Mouse (Mus musculus) ES-CJ7 (cell line): Measurements from ENCODE around the gene Mael.

Experiments
- DNase-seq: peaks from one replicate; pipeline ENCODE4 v3.0.0; 2011; ENCODE audit warnings: low read depth, low spot score

The Mael gene

DNA sequence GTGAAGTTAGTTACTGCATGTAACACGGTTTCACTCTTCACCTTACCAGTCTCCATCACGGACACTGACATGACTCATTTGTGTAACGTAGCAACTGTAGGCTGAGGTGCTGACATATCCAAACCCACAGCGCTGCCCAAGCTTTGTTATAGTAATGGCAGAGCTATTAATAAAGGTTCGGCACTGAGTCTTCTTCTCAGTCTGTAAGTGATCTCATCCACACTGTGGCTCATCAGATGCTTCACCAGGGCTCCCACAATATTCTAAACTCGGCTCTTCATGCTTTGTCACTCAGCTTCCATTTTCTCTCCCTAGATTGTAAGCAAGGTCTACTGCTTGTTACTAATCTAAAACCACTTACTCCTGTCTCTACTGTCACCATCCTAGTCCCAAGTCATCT lies 29.2 kb downstream of the Mael start:
- DNase-seq = no peak

DNA sequence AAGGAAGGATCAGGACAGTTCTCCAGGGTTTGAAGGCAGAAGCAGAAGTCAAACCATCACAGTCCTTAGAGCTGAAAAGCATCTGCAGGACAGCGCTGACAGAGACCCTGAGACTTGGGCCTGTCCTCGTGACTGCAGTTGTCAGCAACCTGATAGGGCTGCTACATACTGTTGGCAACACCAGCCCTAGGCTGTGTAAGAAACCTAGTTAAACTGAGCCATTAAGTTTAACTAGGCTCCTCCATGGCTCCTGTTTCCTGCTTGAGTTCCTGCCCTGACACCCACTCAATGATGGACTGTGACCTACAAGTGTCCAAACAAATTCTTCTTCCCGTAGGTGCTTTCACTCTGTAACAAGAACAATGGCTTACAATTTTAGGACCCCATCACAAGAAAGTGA lies 33.4 kb downstream of the Mael start:
- no peak for DNase-seq

DNA sequence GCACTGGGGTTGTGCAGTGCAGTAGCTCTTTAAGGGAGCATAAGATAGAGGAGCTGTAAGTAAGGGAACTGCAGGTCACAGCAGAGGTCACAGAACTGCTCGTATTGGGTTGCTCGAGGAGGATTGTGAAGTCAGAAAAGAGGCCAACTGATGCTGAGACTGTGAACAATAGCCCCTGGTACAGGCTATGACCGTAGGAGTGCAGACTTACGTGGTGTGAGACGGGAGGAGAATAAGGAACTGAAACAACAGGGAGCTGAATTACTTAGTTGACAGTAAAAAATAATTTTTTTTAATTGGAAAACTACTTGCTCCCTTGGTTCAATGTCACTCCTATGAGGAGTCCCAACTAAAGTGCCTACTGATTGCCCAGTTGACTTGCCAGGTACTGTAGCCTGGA lies 34.4 kb downstream of the Mael start:
- no peak for DNase-seq

DNA sequence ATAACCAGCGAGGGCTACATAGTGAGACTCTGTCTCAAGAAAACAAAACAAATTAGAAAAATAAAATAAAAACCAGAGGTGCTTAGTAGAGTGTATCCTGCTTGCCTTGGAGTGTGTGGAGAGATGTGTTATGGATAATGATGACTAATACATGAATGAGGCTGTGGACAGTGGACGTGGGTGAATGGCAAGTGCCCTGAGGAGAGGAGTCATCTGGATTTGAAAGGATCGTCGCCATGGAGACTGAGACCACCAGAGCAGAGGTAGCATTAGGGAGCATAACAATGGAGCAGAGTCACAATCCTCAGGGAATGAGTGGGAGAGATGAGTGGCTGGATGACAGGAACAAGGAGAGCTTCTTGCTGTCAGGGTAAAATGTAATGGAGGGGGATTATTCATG lies 48.7 kb downstream of the Mael start:
- no peak for DNase-seq

DNA sequence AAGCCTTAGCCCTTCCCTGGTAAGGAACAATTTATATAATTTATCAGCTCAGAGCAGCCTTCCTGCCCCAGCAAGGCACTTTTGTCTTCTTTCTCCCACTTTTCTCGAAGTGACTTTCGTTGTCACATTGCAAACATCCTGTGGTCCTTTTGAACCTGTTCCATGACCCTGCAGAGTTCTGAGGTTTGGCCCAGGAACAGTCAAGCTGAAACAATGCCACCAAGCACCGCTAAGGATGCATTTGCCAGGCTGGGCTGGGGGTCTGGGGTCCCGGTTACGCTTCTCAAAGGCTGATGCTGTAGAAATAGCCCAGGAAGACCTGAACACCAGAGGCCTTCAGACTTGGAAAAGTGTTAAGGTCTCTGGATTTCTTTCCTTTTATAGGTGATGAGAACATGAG lies 53.2 kb downstream of the Mael start:
- no peak for DNase-seq

DNA sequence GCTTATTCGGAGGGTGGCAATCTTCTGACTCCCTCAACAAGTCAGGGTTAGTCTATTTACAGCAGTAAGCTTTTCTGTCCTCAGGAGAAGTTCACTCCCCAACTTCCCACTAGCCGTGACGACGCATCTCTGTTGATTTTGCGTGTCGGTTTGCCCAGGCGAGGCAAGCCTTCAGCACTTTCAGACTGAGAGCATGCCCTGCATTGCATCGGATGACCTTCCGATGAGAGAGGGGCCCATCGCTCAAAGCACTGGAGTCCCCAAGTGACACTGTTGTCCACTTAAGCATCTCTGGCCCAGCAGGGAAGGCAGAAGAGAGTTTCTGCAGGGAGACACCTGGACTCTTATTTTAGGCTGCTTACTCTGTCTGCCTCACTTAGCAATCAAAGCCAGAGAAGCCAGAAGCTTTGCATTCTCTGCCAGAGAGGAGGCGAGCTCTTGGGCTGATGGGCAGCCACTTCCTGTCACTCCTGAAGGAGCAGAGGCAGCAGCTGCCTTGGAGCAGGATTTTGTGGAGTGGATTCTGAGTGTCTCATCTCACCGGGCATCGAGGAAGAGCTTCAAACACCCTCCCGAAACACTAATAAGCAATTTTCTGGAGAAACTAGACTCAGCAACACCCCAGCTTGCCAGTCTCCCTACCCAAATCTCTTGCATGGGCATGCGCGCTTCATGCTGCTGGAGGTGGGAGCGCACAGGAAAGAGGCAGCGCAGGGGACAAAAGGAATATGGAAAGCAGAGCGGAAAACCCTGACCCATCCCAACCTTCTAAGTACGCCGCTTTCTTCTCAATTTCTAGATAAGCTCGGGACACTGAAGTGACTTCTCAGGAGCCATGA lies 53.9 kb downstream of the Mael start:
- no peak for DNase-seq

DNA sequence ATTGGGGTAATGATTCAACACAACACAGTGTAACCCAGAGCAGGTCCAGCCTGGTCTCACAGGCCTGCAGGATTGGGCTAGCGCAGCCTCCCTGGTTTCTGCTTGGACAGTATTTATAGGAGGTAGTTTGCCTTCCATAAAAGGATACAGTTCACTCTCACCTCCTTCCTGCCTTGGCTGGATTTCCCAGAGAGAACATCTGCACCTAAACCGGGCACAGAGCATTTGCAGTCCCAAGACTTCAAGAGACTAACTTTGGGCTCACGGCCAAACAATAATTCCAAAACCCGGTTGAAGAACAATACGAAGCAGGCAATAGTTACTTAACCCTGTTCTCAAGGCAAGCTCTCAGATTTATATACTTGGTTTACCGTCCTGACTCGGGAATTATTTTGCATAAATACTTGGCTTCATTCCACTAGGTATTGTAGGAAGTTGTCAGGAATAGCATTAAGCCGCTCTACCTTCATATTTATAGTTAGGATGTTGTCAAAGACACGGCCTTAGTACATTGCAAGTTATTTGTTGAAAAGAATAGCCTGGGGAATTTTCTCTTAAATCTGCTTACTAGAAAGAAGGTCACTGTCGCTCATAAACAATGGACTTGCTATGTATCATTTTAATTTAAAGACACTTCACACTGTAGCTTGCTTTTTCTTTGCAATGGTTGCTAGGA lies 55.5 kb downstream of the Mael start:
- no peak for DNase-seq

DNA sequence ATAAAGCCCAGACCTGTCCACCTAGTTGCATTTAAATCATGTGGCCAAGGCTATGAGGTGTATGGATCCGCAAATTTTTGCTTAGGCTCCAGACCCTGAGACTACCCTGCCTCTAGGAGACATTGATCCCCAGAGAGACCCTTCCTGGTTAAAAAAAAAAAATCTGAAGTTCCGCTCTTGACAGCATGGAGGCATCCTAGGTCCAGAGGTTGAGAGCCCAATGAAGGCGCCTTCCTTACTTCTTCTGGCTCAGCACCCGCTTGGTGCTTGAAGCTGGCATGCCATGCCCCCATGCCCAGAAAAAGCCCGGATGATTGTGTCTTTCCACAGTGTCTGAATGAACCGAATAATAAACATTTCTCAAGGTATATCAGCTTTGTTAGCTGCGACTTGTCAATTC lies 57.0 kb downstream of the Mael start:
- DNase-seq = no peak

DNA sequence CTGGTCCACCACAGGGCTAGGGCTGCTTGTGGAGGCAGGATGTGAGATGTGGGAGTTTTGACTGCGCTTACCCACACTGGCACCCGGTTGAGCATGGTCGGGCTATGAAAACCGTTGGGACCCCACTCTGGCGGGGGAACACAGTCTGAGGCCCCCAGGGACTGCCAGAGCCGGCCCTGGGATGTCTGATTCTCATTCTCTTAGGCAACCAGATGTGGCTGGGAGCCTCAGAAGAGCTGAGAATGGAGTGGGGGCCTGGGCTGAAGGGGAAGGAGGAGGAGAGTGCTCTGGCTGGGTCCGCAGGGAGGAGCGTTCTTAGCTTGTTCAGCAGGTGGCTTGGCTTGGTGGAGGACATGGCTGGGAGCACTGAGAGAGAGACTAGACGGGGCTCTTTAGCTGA lies 64.9 kb downstream of the Mael start:
- no peak for DNase-seq

DNA sequence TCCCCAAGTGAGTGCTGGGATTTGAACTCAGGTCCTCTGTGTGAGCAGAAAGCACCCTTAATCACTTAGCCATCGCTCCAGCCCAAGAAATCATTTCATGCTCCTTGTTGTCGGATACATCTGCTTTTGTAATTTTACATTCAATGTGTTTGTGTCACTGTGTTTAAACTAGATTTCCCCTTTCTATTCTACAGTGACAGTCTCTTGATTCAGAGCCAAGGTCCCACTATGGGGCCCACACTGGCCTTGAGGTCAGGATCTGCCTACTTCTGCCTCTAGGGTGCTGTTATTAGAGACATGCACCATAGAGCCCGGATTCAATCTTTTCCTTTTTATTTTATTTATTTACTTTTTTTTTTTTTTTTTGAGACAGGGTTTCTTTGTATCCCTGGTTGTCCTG lies 65.6 kb downstream of the Mael start:
- no peak for DNase-seq

DNA sequence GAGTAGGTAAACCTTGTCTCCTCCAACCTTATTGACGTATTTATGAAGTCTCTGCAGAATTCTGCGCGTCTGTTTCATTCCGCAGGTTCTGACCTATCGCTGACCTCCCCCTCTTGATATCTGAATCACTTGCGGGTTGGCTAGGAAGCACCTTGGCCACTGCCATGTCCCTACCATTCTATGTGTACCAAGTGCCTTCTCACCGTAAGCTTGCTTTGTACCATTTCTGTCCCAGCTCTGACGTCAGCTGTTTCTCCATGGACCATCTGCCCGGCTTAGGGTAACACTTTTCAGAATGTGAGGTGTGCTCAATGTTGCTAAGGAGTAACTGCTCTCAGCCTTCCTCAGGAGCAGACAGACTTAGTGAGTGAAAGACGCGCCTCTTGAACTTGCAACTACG lies 67.7 kb downstream of the Mael start:
- DNase-seq = no peak

DNA sequence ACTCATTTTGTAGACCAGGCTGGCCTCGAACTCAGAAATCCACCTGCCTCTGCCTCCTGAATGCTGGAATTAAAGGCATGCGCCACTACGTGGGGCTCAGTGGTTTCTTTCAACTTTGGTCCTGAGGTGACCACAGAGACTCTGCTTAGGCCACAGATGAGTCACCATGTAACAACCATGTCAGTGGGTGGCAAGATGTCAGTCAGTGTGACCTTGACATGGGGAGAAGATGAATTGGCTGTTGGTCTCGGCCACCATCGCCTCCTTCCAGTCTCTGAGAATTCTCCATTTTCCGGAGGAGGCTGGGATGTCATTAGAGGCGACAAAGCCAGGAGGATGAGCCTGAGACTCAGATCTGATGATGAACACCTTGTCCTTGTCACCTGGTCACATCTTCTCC lies 68.8 kb downstream of the Mael start:
- no peak for DNase-seq

DNA sequence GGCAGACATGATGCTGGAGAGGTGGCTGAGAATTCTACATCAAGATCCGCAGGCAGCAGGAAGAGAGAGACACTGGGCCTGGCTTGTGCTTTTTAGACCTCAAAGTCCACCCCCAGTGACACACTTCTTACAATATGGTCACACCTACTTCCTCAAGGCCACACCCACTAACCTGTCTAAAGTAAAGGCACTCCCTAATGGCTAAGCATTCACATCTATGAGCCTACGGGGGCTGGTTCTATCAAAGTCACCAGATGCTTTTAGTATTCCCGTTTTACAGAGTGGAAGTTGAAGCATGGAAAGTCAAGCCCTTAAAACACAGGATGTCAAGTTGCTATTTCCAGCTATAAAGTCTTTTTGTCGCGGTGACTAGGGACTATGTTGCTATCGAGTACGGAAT lies 70.5 kb downstream of the Mael start:
- DNase-seq = no peak

DNA sequence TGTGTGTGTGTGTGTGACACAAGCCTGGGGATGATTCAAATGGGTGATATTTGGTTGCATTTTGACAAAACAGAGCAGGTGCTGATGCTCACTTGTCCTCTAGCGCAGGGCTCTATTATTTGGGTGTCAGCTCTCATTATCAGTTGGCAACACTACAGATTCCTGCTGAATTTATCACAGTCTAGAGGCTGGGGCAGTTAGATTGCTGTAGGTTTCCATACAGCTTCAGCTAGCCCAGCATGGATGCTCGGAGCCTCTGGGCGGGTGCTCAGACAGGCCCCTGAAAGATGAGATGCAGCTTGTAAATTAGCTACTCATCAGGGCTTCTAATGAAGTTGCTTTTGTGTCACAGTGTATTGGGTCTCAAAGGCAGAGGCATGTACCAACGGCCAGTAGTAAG lies 71.1 kb downstream of the Mael start:
- DNase-seq = no peak

DNA sequence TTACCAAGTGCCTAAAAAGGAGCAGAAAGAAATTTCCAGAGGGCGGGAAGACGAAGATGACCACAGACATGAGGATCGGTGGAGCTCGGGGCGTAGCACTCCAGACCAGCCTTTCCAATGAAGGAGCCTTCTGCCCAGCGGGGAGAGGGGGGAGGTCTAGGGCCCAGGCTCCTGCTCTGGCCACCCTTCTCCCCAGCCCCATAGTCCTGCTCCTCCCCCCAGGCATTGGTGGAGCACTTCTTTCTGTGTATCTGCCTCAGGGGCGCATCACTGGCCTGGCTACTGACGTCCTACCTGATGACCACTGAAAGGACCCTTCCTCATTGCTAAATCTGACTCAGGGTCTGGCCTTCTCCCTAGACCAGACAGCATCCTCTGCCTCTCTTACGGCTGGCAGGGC lies 73.4 kb downstream of the Mael start:
- DNase-seq = no peak

DNA sequence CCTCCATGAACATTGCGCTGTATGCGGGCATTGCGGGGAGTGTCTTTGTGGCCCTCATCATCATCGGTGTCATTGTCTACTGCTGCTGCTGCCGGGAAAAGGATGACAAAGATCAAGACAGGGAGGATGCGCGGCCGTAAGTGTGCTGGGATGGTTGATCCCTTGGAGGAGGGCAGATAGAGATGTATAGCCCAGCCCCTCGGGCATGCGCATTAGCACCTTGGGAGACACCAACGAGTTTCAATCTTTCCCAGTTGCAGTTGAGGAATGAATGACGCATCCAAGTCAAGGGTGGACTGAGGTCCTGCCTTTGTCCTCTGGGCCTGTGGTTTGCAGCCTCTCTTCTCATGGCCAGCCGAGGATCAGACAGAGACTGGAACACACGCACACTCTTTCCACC lies 74.0 kb downstream of the Mael start:
- DNase-seq = peak; percentile 59

DNA sequence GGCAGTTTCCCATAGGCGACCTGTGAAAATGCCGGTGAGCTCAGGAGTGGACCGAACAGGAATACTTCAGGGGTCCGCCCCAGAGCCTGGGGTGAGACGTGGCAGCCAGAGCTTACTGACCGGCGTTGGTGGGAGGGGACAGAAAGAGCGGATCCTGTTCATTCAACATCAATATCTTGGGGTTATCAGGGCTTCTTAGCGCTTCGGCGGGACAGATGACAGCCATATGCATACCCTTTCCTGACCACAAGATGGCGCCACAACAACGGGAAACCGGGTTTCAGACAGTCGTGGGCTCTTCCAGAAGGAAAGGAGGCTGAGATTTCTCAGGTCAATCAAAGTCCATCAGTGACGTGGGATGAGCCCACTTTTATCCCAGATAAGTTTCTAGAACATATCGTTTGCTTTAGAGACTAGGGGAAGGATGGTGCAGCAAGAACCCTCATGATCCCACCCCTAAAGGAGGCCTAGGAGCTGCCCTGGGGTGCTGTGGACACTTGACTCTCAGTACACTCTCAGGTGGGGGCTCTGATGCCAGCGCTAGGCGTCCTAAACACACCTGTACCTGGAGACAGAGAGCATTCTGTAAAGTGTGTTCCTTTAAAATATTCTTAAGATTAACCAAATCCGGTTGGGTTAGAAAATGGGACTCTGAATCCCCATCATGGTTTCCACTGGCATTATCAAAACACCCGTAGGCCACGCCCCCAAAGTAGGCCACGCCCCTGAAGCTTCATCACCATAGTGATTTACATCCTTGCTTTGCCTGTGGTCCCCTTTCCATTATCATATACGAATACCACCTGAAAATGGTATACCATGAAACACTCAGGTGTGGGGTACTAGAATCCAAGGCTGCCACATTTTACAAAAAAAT lies 77.7 kb downstream of the Mael start:
- peak; percentile 86 for DNase-seq

DNA sequence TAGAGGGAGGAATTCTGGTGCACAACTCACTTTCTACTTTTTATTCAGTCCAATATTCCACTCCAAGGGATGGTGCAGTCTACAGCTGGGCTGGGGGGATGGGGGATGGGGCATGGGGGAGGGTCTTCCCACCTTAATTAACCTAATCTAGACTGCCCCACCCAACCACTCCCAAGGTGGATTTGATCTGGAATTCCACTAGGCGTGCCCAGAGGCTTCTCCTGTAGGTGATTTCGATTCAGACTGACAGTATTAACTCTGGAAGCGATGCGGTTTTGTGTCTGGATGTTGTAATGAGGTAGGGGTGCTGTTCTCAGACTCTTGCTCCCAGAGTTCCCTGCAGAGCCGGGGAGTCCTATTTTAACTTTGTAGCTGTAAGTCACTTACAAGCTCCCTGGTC lies 78.4 kb downstream of the Mael start:
- peak; percentile 64 for DNase-seq

DNA sequence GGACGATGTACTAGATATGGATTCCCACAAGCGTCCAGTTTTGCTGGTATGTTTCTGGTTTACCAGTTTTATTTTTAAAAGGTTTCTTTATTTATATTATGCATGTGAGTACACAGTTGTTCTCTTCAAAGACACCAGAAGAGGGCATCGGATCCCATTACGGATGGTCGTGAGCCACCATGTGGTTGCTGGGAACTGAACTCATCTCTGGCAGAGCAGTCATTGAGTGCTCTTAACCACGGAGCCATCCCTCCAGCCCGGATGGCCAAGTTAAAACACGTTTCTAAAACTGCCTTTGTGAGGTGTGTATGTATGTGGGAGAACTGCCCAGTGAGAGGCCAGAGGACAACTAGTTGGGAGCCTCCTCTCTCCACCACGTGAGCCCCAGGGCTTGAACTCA lies 79.9 kb downstream of the Mael start:
- DNase-seq = peak; percentile 68

DNA sequence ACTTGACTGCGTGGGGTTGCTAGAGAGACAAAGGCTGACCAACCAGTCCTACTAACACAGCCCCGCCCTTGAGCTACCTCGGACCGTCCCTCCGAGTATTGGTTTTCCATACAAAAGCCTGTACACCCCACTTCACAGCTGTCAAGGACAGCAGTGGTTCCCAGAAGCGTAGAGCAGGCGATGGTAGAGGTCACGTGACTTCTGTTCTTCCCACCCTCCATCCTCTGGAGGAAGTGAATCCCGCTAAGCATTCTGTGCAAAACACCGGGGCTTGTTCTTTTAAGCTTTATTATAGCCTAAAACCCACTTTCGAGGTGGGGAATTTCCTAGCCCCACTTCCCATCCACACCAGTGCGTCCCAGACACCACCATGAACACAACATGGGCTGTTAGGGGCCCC lies 80.8 kb downstream of the Mael start:
- DNase-seq = peak; percentile 68

DNA sequence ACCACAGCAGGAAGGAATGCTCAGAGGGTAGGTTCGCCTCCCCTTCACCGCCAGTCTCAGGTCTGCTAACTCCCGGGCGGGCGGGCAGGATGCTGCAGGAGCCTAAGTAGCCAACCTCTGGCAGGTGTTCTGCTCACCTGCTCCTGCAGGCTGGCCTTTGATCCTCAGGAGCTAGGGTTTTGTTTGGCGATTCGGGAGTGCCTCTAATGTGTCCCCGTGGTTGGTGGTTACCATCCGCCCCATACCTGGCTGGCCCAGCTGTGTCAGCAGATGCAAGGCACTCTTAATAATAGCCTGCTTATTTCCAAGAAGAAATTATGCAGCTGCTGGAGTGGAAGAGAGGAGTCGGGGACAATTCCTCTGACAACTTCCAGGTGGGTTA lies 83.4 kb downstream of the Mael start:
- no peak for DNase-seq
